Mouse (Mus musculus): ENCODE data around the gene Pgp. TPM values are rescaled to one million over a fixed set of nuclear protein-coding genes. Genes with fewer than 3 reads are reported as not detected.

The Pgp gene
- polyA plus RNA-seq, 2 experiments from 2014 or later = 3.3 to 6.2 TPM

DNA sequence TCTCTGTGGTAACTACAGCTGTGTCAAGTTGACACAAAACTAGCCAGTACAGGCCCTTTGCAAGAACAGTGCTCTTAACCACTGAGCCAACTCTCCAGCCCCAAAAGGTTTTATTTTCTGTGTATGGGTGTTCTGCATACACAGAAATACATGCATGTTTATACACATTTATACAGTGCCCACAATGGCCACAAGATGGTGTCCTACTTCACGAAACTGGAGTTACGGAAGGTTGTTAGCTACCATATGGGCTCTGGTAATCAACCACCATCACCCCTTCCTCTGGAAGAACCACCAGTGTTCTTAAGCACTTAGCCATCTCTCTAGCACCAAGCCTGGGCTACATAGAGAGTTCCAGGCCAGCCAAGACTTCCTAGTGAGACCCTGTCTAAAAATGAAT is 8.6 kb upstream of the Pgp start:
- ATAC-seq = peak; percentile 72

DNA sequence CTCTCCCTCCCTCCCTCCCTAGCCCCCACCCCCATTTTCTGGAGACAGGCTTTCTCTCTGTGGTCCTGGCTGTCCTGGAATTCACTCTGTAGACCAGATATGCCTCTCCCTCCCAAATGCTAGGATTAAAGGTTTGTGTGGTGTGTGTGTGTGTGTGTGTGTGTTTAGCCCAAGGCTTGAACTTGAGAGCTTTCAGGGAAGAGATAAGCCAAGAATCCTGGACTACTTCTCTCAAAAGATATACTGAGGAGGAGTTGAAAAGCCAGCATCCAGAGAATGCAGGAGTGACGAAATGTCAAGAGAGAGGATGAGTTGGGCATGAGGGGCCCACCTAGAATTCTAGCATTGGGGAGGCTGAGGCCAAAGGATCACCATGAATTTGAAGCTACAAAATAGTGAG is 7.3 kb upstream of the Pgp start:
- ATAC-seq = no peak

DNA sequence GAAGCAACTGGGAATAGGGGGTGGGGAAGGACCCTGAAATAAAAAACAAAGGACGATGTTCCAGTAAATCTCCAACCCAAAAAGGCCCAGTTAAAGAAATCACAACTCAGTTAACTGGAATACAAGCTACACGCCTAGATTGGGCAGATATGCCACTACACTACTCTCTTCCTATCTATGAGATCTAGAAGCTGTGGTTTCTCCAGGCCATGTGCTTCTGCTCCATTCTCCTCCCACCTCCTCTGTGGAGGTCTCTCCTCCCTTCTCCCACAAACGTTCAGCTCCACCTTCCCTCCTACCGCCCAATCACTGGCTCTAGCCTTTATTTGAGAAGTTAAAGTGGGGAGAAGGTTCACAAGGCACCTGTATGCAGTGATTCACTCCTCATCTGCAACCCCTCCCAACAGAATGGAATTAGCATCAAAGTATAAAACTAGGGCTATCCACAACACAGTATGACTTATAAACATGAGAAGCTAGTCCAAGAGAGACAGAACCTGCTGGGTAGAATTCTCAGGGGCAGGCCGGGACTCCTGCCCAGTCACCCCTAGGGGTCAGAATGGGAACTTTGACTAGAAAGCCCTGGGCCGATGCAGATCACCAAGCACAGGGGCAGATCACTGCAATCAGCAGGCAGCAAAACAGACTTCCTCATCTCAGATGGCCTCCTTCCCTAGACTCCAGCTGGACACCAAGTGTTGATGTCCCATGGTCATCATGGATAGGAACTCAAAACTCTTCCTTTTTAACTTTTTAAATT is 6.6 kb upstream of the Pgp start:
- peak; percentile 69 for ATAC-seq

DNA sequence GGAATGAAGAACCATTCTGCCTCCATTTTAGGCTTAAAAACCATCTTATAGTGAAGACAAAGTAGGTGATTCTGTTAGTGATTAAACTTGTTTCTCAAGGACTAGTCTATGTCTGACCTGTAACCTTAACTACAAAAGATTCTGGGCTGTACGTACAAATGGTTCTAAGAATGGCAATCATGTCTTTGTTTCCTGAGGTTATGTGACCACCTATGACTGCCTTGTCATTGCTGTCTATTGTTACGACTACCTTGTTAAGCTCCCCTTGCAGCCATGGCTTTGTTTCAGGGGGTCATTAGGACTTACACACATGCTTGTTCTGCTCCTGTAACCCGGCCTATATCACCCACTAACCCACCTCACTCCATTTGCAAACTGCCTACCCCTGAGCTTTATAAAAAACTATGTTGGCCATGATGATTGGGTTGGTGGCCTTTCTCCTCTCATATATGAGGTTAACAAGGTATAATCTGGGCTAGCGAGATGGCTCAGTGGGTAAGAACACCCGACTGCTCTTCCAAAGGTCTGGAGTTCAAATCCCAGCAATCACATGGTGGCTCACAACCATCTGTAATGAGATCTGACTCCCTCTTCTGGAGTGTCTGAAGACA is 1.5 kb upstream of the Pgp start:
- ATAC-seq = no peak

DNA sequence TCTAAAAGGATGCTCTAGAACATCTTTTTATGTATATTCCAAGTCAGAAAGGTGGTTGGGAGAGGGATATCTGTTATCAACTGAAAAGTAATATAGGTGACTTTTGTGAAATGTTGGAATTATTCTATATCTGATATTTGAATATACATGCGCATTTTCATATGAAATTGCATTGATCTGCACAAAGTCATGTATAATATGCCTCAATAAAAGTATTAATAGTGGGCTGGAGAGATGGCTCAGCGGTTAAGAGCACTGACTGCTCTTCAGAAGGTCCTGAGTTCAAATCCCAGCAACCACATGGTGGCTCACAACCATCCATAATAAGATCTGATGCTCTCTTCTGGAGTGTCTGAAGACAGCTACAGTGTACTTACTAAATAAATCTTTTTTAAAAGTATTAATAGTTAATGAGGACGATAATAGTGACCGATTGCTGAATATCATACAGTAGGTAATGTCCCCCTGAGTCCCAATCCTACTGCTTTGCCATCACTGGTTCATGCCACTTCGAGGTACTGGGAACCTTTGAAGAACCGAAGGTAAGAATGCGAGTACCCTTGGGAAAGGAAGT is 769 bp upstream of the Pgp start:
- ATAC-seq = no peak

DNA sequence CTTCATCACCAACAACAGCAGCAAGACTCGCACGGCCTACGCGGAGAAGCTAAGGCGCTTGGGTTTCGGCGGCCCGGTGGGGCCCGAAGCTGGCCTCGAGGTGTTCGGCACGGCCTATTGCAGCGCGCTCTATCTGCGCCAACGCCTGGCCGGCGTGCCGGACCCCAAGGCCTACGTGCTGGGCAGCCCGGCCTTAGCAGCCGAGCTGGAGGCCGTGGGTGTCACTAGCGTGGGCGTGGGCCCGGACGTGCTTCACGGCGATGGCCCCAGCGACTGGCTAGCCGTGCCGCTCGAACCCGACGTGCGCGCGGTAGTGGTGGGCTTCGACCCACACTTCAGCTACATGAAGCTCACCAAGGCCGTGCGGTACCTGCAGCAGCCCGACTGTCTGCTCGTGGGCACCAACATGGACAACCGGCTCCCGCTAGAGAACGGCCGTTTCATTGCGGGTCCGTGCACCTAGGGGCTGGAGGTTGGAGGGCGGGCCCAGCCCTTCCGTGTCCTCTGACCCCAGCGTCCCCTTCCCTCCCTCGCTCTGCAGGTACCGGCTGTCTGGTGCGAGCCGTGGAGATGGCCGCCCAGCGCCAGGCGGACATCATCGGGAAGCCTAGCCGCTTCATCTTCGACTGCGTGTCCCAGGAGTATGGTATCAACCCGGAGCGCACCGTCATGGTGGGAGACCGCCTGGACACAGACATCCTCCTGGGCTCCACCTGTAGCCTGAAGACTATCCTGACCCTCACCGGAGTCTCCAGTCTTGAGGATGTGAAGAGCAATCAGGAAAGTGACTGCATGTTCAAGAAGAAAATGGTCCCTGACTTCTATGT is 722 bp downstream of the Pgp start:
- no peak for ATAC-seq

DNA sequence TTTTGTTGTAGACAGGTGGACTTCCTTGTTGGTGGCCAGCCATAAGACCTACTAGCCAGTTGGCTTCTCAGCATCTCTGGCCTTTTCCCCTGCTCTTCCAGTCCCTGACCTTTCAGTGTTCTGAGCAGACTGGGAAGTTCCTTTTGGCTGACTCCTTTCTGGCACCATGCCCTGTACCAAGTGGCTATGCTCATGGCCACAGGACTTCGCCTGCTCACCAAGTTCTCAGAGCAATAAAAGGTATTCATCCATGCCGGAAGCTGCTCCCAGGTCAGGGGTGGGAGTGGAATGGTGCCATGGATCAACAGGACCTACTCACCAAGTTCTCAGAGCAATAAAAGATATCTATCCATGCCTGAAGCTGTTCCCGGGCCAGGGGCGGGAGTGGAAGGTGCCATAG is 2.3 kb downstream of the Pgp start:
- no peak for ATAC-seq

DNA sequence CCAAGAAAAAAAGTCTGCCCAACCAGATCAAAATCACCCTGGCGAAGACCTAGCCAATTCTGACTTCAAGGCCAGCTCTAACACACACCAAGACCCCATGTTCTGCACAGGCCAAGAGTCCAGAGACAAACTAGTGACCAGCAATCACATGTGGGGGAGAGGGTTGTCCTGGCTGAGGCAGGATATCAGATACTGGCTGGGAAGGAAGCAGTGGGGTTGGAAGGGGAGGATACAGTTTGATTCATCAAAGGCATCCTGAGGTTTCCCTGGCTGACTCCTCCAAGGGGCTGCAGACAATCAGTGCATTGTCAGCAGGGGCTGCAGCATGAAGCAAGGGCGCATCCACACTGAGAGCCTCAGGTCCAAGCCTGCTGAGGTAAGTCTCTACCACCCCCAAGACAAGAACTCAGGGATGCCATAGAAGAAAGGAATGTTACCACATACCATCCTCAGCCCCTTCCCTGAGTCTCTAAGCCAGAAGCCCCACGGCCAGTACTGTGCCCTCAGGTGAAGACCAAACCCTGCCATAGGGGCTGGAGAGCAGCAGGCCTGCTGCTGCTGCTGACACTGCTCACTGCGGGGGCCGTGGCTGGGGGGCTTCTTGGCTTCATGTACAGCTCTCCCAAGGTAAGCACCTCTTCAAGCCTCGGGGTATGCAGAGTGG is 3.6 kb downstream of the Pgp start, which contains the start of gene Bricd5:
Gene Bricd5, plus strand, starts transcription at position 273 of the 664 bp plus-strand sequence.
- no peak for ATAC-seq

DNA sequence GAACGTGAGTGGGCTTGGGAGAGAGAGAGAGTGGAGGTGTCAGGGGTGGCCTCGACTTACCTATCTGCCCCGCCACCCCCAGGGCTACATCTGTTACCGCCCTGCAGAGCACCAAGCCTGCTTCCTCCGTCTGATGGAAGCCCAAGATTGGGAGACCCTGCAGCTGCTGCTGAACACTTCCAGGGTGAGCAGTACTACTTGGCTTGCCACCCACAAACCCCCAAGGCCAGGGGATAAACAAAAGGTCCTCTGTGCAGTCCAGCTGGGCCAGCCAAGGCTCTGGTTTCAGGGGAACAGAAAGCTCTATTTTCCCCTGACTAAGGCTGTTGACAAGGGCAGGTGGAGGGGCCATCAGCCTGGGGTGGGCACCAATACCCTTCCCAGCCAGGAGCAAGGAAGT is 4.4 kb downstream of the Pgp start:
- no peak for ATAC-seq

DNA sequence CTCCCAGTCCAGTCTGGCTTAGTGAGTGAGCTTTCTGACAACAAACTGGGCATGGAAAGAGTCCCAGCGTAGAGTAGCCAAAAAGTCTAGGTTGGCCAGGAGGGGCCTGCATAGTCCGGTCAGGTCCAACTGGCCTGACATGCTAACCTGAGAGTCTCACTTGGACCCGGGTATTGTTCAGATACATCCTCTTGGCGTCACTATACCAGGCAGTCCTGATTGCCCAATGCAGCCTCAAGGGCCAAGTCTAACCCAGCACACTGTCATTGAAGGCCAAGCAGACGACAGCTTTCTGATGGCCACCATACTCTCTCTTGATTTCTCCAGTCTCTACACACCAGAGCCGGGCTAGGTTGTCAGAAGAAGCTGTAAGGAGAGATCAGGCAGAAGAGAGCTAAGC is 5.4 kb downstream of the Pgp start:
- ATAC-seq = no peak

DNA sequence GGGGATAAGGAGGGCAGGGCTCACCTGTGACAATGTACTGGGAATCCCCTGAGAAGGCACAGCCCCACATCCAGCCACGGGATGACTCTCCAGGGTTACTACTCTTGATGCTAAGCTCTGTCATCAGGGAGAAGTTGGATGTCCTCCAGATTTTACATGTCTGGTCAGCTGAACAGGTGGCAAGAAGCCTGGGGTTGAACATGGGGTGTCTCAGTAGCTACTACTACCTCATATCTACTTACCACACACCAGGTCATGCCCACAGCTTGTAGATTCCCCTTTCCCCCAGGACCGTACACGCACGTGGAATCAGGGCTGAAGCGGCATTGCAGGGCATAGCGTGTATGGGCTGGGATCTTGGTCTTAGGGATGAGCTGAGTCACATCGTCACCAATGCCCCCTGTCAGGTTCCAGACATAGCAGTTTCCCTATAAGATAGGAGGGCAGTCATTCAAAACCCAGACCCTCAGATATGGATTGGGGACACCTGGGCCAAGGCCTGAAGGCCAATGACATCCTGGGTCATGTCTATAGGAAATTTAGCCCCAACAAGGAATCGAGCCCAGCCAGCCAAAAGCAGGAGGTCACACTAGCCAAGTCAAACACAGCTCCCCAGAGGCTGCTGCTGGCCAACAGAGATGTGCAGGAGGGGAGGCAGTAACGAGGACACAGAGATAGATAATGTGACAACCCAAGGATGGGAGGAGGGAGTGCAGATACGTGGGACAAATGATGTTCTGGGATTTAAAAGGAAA is 6.0 kb downstream of the Pgp start:
- no peak for ATAC-seq

DNA sequence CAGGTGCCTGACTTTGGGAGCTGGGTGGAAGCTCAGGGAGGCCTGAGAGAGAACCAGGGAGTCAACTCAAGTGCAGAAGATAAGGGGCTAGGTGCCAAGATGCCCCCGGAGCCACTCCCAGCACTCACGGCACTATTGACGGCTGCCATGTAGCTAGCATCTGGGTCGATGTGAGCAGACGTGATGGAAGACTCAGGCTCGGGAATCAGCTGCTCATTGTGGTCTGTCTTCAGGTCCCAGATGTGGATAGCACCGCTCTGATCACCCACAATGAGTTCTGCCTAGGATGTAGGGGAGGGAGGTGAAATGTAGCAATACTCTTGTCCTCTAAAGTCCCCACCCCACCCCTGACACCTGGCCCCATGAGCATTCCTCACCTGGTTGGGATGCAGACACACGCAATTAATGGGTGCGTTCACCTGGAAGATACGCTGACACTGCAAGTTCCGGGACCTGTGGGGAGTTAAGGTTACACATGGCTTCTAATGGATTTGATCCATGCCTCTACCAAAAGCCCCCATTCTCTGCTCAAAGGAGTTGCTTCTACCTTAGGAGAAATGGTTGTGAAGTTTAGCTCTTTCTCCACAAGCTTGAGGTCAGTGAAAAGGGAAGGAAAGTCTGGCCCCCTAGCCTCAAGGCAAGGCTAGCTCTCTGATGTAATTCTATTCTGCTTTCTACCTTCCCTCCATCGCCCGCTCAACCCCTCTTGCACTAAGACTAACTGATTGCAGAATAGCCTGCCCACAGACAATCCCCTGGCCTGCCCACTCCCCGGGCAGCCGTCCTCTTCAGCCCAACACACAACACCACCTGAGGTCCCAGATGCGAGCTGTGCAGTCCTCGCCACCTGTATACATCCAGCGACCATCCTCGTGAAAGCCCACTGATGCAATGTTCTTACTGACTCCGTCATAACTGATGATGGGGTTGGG is 7.1 kb downstream of the Pgp start:
- no peak for ATAC-seq

DNA sequence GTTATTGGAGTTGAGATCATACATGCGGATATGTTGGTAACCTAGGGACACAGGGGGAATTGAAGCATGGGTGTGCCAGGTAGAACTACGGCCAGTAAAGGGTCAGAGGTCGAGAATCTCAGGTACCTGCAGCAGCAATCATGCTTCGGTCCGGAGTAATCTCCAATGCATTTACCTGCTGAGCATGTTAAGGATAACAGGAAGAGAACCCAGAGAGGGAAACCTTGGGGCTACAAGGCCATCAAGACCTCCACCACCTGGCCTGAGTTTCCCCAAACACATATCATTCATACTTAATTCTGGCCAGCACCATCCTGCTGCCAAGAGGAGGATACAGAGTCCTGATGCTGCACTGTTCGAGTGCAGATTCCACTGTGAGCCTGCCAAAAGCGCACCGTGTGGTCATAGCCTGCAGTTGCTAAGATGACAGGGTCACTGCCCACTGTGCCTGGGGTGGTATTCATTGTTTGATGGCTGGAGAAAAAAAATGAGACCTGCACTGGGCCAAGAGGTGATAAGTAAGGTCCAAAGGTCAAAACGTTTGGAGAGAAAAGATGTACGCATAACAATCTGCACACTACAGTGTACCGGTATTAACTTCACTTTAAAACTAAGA is 7.9 kb downstream of the Pgp start:
- ATAC-seq = no peak

DNA sequence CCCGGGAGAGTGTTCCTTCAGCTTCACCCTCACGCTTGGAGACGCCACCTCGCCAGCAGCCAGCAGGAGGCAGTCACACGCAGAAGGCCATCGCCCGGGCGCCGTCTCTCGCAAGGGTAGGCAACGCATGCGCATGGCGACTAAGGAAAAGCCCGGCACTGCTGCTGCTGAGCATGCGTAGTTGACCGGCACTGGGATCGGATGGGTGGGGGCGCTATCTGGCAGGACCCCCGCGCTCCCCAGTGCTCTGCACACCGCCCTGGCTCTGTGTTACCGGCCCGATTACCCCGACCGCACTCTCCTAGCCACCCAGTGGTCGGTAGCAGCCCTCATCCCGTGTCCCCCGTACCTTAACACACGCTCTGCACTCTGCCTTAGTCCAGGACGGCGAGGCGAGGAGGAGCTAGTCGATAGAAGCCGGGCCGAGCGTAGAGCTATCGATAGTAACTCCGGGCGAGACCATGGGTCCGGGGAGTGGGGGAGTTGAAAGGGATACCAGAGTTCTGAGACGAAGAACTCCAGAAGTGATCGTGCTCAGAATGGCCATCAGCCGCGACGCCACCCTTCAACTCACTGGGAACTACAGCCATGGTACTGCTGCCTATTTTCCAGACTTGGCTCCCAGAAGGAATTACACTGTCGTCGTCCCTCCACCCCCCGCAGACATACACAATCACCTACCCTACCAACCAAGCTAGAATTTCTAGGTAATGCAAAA is 8.6 kb downstream of the Pgp start, which contains the start of gene Mlst8:
Gene Mlst8, minus strand, starts transcription at position 416 of the 718 bp plus-strand sequence.
- ATAC-seq = peak; percentile 90

DNA sequence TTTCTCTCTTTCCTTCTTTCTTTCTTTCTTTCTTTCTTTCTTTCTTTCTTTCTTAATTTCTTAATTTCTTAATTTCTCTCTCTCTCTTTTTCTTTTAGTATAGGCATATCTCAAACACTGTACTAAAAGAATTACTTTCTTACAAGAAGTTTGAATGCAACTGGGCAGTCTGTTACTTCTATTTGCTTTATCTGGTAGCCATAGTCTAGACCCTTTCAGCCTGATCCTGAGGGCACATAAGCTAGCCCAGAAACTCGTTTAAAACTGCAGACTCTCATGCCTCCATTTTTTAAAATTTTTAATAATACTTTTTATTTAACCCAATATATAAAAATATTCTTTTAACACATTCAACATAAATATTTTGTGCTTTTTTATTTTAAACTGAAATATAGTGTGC is 9.2 kb downstream of the Pgp start:
- ATAC-seq = no peak

DNA sequence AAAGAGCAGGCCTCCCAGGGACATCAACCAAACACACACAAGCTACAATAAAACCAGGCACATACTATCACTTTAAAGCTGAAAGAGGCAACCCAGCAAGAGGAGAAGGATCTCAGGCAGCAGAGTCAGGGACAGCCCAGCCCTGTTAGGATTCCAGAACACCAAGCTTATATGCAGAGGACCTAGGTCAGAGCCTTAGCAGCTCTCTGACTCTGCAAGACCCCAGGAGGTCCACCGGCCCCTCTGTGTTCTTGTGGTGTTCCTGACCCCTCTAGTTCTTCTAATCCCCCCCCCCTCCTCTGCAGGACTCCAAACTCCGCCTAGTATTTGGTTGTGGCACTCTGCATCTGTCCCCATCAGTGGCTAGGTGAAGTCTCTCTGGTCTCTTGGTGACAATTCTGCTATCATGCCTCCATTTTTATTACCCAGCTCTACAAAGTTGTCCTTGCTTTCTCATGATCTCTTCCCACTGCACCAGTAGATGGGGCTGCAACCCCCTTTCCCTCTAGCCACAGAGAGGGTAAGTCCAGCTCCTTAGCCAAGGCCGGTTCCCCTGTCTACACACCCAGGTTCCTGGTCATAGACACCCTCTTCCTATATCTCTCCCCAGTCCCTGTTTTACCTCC is 10.1 kb downstream of the Pgp start:
- ATAC-seq = no peak

DNA sequence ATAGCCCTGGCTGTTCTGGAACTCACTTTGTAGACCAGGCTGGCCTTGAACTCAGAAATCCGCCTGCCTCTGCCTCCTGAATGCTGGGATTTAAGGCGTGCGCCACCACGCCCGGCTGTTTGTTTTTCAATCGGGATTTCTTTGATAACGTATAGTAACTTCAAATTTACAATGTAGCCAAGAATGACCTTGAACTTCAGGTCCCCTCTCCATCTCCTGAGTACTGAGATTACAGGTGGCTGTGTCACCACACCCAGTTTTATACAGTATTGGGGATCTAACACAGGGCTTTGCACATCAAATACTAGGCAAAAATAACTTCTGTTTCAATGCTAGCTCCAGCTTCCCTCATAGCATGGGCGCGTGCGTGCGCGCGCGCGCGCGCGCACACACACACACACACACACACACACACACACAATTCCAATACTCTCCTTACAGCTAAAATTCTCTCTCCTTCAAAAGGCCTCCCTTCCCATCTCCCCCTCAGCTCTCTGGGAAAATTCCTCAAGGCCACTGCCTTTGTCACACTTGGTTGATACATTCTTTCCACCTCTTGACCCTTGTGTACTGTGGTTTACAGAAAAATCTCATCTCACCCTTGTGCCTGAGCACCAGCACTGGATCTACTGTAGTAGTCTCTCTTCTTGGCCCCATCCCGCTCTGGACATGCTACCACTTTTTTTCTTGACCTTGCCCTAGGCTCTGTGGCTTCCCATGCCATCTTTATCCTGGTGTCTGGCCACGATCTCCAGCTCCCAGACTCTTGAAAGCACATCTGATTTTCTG is 11.0 kb downstream of the Pgp start:
- no peak for ATAC-seq

DNA sequence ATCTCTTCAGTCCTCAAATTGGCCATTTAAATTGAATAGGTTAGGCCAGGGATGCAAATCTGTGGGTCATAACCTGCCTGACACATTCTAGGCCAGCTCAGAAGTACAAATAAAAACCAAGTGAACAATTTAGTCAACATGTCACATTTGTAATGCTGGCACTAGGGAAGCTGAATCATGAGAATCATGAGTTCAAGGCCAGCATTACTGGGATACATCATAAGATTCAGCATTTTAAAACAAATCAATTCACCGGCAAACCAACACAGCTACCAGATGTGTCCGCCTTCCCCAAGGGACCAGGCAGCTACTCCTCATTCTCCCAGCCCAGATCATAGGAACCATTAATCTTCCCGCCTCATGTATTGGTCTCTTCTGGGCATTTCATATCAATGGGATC is 13.3 kb downstream of the Pgp start:
- ATAC-seq = no peak
